In genomic region chr7:38200606-38201289, GRCm38 (mm10) we compare ENCODE assay signal across 8 mouse cellular contexts. TPM values are rescaled to one million over a fixed set of nuclear protein-coding genes. Genes with fewer than 3 reads are reported as not detected.
A peak's percentile ranks its signal among the peaks of the same experiment; 100 is the strongest.
DNase-seq lines count a peak whose midpoint lies in the region; ATAC-seq and TF ChIP-seq lines count a peak whose summit lies in the region.

No protein-coding gene starts in this region.

- no peak for TF ChIP-seq CTCF in G1E (IDR thresholded peaks at IDR 0.05; ENCODE audit: low read depth, low read length)
- TF ChIP-seq CTCF in forebrain, postnatal 0 days (IDR thresholded peaks at IDR 0.05; ENCODE audit: low read depth): peak; percentile 100
- peak; percentile 99 for TF ChIP-seq CTCF in layer of hippocampus, adult 2 months (conservative IDR thresholded peaks at IDR 0.05)
- TF ChIP-seq CTCF in lung, adult 2 months (IDR thresholded peaks at IDR 0.05; ENCODE audit: insufficient read depth, low read length): peak; percentile 100

- peak overlapping the region; percentile 63 for H3K4me2 ChIP-seq in forebrain, postnatal 0 days (ENCODE audit: low read depth)
- peak overlapping the region; percentile 67 for H3K4me2 ChIP-seq in neural tube, embryonic 15.5 days

- WGBS in forebrain, postnatal 0 days: 1% methylated on average over 28 of the region's 28 CpGs
- 4% methylated on average over 28 of the region's 28 CpGs for WGBS in lung, adult 2 months
- WGBS in neural tube, embryonic 15.5 days: 3% methylated on average over 28 of the region's 28 CpGs

- peak overlapping the region; percentile 78 for H3K27ac ChIP-seq in forebrain, postnatal 0 days (ENCODE audit: low read depth, low read length)
- peak overlapping the region; percentile 95 for H3K27ac ChIP-seq in layer of hippocampus, adult 2 months
- peak overlapping the region; percentile 64 for H3K27ac ChIP-seq in neural tube, embryonic 15.5 days (replicated peaks)

- peaks cover 27% of the 10 kb centered on the region for H3K9me3 ChIP-seq in G1E (replicated peaks)
- H3K9me3 ChIP-seq in forebrain, postnatal 0 days (ENCODE audit: low read length): no peaks in the 10 kb centered on the region
- no peaks in the 10 kb centered on the region for H3K9me3 ChIP-seq in neural tube, embryonic 15.5 days (replicated peaks)

- peak; percentile 77 for DNase-seq in G1E (ENCODE audit: low spot score)
- DNase-seq in cerebellum, adult 11-12 months: peak; percentile 91
- peak; percentile 94 for DNase-seq in forebrain, postnatal 0 days
- DNase-seq in heart, postnatal 4 days: peak; percentile 92
- peak; percentile 81 to 94 for DNase-seq in layer of hippocampus, adult 2 months (ENCODE audit: low spot score in 2 of 2)
- peak; percentile 83 for DNase-seq in lung, adult 2 months
- peak; percentile 93 for DNase-seq in testis, postnatal 10 days (ENCODE audit: low spot score)

- no peak for TF ChIP-seq POLR2A in lung, adult 2 months (IDR thresholded peaks at IDR 0.05; ENCODE audit: borderline replicate concordance, extremely low read depth, low read depth, low read length)

- no peaks in the 10 kb centered on the region; the same call in 1 of the 2 replicates for H3K27me3 ChIP-seq in G1E (ENCODE audit: insufficient read depth, low read length)
- no peaks in the 10 kb centered on the region for H3K27me3 ChIP-seq in forebrain, postnatal 0 days (ENCODE audit: insufficient read depth, low read length)
- no peaks in the 10 kb centered on the region for H3K27me3 ChIP-seq in neural tube, embryonic 15.5 days (replicated peaks)

- peak overlapping the region; percentile 10; the same call in 1 of the 2 replicates for H3K4me3 ChIP-seq in G1E (ENCODE audit: low read depth, low read length)
- peak overlapping the region; percentile 37 for H3K4me3 ChIP-seq in forebrain, postnatal 0 days (ENCODE audit: low read depth, low read length)
- H3K4me3 ChIP-seq in layer of hippocampus, adult 2 months: peak overlapping the region; percentile 44
- no peak overlapping the region for H3K4me3 ChIP-seq in lung, adult 2 months (replicated peaks; ENCODE audit: extremely low read depth, low read depth, low read length)
- H3K4me3 ChIP-seq in neural tube, embryonic 15.5 days (replicated peaks): peak overlapping the region; percentile 38

- no peaks in the 10 kb centered on the region for H3K4me1 ChIP-seq in G1E (ENCODE audit: insufficient read depth, low read depth, low read length)
- peaks cover 3% of the 10 kb centered on the region; the same call in 1 of the 2 replicates for H3K4me1 ChIP-seq in forebrain, postnatal 0 days (ENCODE audit: insufficient read depth)
- no peaks in the 10 kb centered on the region for H3K4me1 ChIP-seq in lung, adult 2 months (ENCODE audit: control insufficient read depth, insufficient read depth, low read length)
- peaks cover 10% of the 10 kb centered on the region for H3K4me1 ChIP-seq in neural tube, embryonic 15.5 days

- peak overlapping the region; percentile 55 for H3K9ac ChIP-seq in forebrain, postnatal 0 days
- H3K9ac ChIP-seq in neural tube, embryonic 15.5 days (replicated peaks): peak overlapping the region; percentile 41

- no peaks in the 10 kb centered on the region for H3K36me3 ChIP-seq in G1E (replicated peaks)
- H3K36me3 ChIP-seq in forebrain, postnatal 0 days (ENCODE audit: insufficient read depth): 0 out of 2 replicates have a peak, but pooled peaks cover 3% of the 10 kb centered on the region
- peaks cover 4% of the 10 kb centered on the region; the same call in 1 of the 2 replicates for H3K36me3 ChIP-seq in neural tube, embryonic 15.5 days

- peak; percentile 50; the same call in 1 of the 2 replicates for ATAC-seq in G1E (ENCODE audit: extremely low read depth, insufficient number of reproducible peaks, low FRiP score, poor library complexity, severe bottlenecking)
- ATAC-seq in forebrain, postnatal 0 days: peak; percentile 93
- ATAC-seq in neural tube, embryonic 15.5 days (ENCODE audit: low FRiP score): peak; percentile 91

RNA-seq across cellular contexts. Expression of gene 1600014C10Rik, which starts 17.7 kb away (rescaled TPM):
- total RNA-seq in G1E (2014; fragmentation: Nextera tagmentation) (3.0 and 3.7 TPM in 2 replicates), G1E (2017) (12.3 and 15.0 TPM in 2 replicates)
- polyA plus RNA-seq in G1E (2012): 6.3 and 6.7 TPM in 2 replicates
- 18.2 and 24.9 TPM in 2 replicates for total RNA-seq in forebrain, postnatal 0 days (2014; rRNA removed)
- 12.8 and 20.8 TPM in 2 replicates for polyA plus RNA-seq in forebrain, postnatal 0 days (2015; fragmentation: Nextera tagmentation; extraction: Ambion mirVana)
- total RNA-seq in heart, postnatal 4 days (2021): 10 to 100 TPM; 14.2 to 15.7 TPM
- total RNA-seq in layer of hippocampus, adult 2 months (2021): 10 to 100 TPM; 24.0 to 29.5 TPM
- 12.2 and 16.4 TPM in 2 replicates for polyA plus RNA-seq in lung, adult 2 months (2012; rRNA removed)
- polyA plus RNA-seq in neural tube, embryonic 15.5 days (2015; fragmentation: Nextera tagmentation; extraction: Ambion mirVana): 32.0 and 36.2 TPM in 2 replicates

RNA-seq across cellular contexts. Expression of gene Plekhf1, which starts 27.1 kb away (rescaled TPM):
- total RNA-seq in G1E (2014; fragmentation: Nextera tagmentation): 0.24 and 0.60 TPM in 2 replicates
- 0.93 and 1.1 TPM in 2 replicates for total RNA-seq in G1E (2017)
- 1.2 and 1.4 TPM in 2 replicates for polyA plus RNA-seq in G1E (2012)
- total RNA-seq in forebrain, postnatal 0 days (2014; rRNA removed): 0.62 and 0.86 TPM in 2 replicates
- polyA plus RNA-seq in forebrain, postnatal 0 days (2015; fragmentation: Nextera tagmentation; extraction: Ambion mirVana): 0.52 and 0.54 TPM in 2 replicates
- 1 to 10 TPM; 4.7 to 6.4 TPM for total RNA-seq in heart, postnatal 4 days (2021)
- total RNA-seq in layer of hippocampus, adult 2 months (2021): 1 to 10 TPM; 2.1 to 2.6 TPM
- 3.2 and 4.4 TPM in 2 replicates for polyA plus RNA-seq in lung, adult 2 months (2012; rRNA removed)
- polyA plus RNA-seq in neural tube, embryonic 15.5 days (2015; fragmentation: Nextera tagmentation; extraction: Ambion mirVana): 0.75 and 1.4 TPM in 2 replicates
